10 mouse cellular contexts compared by ENCODE assay signal in genomic region chr7:16695025-16695424, GRCm38 (mm10). TPM values are rescaled to one million over a fixed set of nuclear protein-coding genes. Genes with fewer than 3 reads are reported as not detected.
DNase-seq lines count a peak whose midpoint lies in the region.
"Had no signal": no experiment of that assay in that cellular context is flagged by ENCODE, and none has a peak within 500 bp of the region (broad histone marks: within the 10 kb centered on the region; RNA-seq: fewer than 3 reads in every experiment).

No protein-coding gene starts in this region.

- no peak overlapping the region for H3K4me3 ChIP-seq in heart, embryonic 10.5 days

- 37% methylated on average over 3 of the region's 3 CpGs for WGBS in heart, embryonic 10.5 days

- H3K9me3 ChIP-seq in heart, embryonic 10.5 days = no peaks in the 10 kb centered on the region

- peak; percentile 15 for DNase-seq in heart, adult 8-10 months (ENCODE audit: low spot score)
- DNase-seq in heart, embryonic 10.5 days (ENCODE audit: low spot score) = no peak
- peak; percentile 15 for DNase-seq in retina, adult 2 months (ENCODE audit: low read depth, low spot score)
- no peak for DNase-seq in retina, postnatal 1 day
- DNase-seq in adrenal gland, adult 2 months = peak; percentile 27
- peak; percentile 54 to 71 for DNase-seq in kidney, postnatal 25 days
- DNase-seq in thymus, postnatal 4 days = peak; percentile 88
- no peak for DNase-seq in cerebellum, adult 11-12 months

- no peak overlapping the region for H3K27ac ChIP-seq in heart, embryonic 10.5 days

- H3K27me3 ChIP-seq in heart, embryonic 10.5 days (ENCODE audit: insufficient read depth, poor library complexity, severe bottlenecking) = no peaks in the 10 kb centered on the region

- H3K36me3 ChIP-seq in heart, embryonic 10.5 days = no peaks in the 10 kb centered on the region

- no peaks in the 10 kb centered on the region for H3K4me1 ChIP-seq in heart, embryonic 10.5 days

RNA-seq across cellular contexts. Expression of gene Ceacam15, which starts 19.5 kb away (rescaled TPM):
- total RNA-seq in heart, adult 8-10 months (2022) = not detected
- 0.19 and 0.30 TPM in 2 replicates for polyA plus RNA-seq in heart, embryonic 10.5 days (2016; fragmentation: Nextera tagmentation; extraction: Ambion mirVana)
- total RNA-seq in adrenal gland, adult 2 months (2021) = not detected
- not detected in 2 replicates for polyA plus RNA-seq in adrenal gland, adult 2 months (2012; rRNA removed)
- total RNA-seq: gastrocnemius, postnatal 4 days had no signal
- polyA plus RNA-seq: liver, embryonic 16.5 days had no signal

RNA-seq across cellular contexts. Expression of gene Ceacam9, which starts 26.7 kb away (rescaled TPM):
- not detected for total RNA-seq in heart, adult 8-10 months (2022)
- not detected in 2 replicates for polyA plus RNA-seq in heart, embryonic 10.5 days (2016; fragmentation: Nextera tagmentation; extraction: Ambion mirVana)
- total RNA-seq in adrenal gland, adult 2 months (2021) = not detected
- polyA plus RNA-seq in adrenal gland, adult 2 months (2012; rRNA removed) = not detected in 2 replicates
- total RNA-seq: gastrocnemius, postnatal 4 days had no signal
- polyA plus RNA-seq: liver, embryonic 16.5 days had no signal

RNA-seq across cellular contexts. Expression of gene Ap2s1, which starts 43.2 kb away (rescaled TPM):
- 10 to 100 TPM; 65.2 to 74.9 (median 70.8) TPM for total RNA-seq in heart, adult 8-10 months (2022)
- 243 and 270 TPM in 2 replicates for polyA plus RNA-seq in heart, embryonic 10.5 days (2016; fragmentation: Nextera tagmentation; extraction: Ambion mirVana)
- 100 to 1,000 TPM; 138 to 139 TPM for total RNA-seq in adrenal gland, adult 2 months (2021)
- 331 and 352 TPM in 2 replicates for polyA plus RNA-seq in adrenal gland, adult 2 months (2012; rRNA removed)

Comparison
In these comparisons a context has a peak if more than half of its experiments do, and no peak if none do; other contexts are left out.
1. DNase-seq: peak in heart, adult 8-10 months (single experiment), retina, adult 2 months (single experiment), adrenal gland, adult 2 months (single experiment), kidney, postnatal 25 days (2 of 2) and thymus, postnatal 4 days (single experiment); none in heart, embryonic 10.5 days (single experiment), retina, postnatal 1 day (single experiment) and cerebellum, adult 11-12 months (single experiment).